Mouse (Mus musculus) heart, postnatal 36 days (tissue): Measurements from ENCODE around the gene Fut1. TPM values are rescaled to one million over a fixed set of nuclear protein-coding genes. Genes with fewer than 3 reads are reported as not detected.

Experiments
- DNase-seq, 2 experiments: peaks; one replicate each; pipeline ENCODE4 v3.0.0; 2021 to 2022
- intact Hi-C: fragments of 180-260 bp; cut with DNase I; formaldehyde crosslinking; loops from one replicate; pipeline ENCODE4 v1.15.1; 2025
- total RNA-seq, 2 experiments: library from RNA; stranded (reverse); gene quantifications; 2 replicates each; pipeline ENCODE4 v1.2.3; 2021

Fut1 gene
- total RNA-seq, 2 experiments from 2014 or later = not detected

DNA sequence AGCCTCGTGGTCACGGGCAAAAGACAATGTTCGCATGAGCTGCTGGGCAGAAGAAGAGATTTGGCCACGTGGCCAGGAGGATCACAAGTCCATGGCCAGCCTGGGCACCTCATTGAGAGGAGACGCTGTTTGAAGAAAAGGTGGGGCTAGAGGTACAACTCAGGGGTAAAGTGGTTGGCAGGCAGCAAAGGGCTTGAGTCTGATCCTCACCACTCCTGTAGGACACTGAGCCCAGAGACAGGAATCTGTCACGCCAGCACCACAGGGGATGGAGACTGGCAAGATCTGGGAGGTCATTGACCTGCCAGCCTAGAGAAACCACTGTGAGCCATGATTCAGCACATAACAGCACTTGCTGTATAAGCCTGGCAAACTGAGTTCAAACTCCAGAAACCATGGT lies 19.6 kb upstream of the Fut1 start:
- DNase-seq = no peak
- intact Hi-C loops = no loop called here

DNA sequence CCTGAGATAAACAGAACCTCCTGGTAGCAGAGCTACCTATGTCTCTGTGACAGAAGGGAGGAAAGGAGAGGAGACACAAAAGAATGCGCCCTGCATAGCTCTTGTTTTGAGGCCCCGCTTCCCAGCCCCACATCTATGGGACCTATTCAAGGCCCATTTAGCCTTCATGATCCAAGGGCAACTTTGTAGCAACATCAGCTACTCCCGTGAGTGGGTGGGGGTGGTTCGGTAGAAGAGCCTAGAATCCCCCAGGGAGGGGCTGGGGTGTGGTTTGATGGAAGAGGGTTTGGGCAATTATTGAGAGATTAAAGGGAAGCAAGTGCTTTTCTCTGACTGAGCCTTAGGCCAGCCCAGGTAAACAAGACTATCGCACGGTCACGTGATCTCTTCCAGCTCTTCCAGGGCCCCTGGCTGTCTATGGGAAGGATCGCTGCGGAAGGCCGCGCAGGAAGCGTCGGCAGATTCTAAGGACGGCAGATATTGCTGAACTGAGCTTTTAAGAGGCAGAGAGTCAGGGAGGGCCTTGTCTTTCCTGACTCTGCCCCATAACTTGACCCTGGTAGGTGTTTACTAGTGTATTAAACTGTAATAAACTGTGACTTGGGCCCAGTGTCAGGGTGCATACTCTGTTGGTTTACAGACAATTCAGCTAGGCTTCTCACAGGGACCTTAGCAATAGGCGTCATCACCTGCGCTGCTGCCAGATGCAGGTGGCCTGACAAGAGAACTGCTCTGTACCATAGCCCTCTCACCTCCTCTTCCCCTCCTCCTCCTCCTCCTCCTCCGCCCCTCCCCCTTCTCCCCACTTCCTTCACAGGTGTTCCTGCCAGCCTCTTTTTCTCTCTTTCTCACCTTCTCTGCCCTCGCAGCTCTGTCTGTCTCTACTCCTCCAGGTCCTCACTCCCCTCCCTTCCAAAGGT lies 17.9 kb upstream of the Fut1 start:
- DNase-seq = no peak
- intact Hi-C loops = no loop called here

DNA sequence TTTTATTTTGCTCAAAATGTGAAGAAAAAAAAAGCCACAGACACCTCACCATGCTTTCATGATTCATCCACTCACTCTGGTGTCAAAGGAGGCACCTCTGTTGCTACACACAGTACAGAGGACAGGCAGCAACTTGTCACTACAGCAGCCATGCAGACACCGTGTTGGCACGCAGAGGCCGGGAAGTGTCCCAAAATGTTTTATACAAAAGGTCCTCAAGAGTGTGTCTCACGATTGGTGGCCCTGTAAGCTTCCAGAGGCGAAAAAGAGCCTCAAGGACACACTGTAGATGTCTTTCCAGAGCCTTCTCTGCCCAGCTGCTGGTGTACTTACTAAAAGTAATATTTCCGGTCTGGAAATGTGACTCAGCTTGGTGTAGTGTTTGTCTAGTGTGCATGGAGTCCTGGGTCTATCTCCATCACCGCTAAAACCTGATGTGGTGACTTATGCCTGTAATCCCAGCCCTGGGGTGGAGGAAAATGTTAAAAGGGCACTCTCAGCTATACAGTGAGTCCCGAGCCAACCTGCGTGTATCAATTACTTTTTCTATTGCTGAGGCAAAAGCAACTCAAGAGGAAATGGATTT lies 11.3 kb upstream of the Fut1 start:
- intact Hi-C loops = no loop called here
- no peak for DNase-seq

DNA sequence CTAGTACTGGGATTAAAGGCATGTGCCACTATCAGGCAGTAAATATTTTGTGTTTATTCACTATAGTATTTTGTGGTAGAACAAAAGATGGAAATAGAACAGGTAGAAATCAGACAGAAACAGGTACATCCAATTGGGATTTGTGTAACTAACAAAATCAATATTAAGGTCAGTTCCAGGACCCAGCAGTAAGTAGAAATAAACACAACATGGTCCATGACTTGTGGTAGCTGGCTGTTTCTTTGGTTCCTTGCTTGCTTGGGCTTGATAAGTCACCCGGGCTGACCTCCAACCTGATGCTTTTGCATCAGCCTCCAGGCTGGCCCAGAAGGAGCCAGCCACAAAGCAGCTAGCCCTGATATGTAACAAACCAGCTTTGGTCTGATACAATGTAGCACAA lies 7.6 kb upstream of the Fut1 start:
- intact Hi-C loops = no loop called here
- DNase-seq = no peak

DNA sequence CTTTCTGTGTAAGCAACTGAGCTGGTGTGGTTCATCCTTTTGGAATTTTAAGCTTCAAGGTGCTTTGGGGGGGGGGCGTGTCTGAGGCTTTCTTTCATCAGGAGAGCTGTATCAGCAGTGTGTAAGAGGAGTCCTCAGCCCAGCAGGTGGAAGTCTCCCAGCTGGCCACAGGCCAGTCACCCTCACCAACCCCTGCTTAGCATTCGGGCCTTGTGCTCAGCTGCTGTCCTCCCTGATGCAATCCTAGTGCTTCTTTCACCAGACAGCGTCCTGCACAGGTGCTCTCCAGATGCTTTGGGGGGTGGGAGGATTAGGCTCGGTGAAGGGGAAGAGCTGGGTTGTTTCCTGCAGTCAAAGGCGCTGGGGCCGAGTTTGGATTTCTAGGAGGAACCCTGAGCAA lies 812 bp upstream of the Fut1 start:
- no peak for DNase-seq
- intact Hi-C loops = no loop called here

DNA sequence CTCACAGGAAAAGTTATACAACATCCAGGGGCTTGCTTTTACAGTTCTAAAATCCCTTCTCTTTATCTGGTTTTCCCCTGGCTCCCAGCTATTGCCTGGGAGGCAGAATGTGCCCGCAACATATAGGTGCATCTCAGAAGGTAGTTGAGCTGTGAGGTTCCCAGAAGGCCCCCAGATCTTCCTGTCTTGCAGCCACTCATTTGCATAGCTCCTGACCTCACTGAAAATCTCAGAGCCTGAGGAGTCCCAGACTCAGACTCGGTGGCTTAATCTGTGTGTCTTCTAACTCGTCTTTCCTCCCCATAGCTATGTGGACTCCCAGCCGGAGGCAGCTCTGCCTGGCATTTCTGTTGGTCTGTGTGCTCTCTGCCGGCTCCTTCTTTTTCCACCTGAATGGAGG lies 1.2 kb downstream of the Fut1 start:
- intact Hi-C loops = no loop called here
- no peak for DNase-seq

DNA sequence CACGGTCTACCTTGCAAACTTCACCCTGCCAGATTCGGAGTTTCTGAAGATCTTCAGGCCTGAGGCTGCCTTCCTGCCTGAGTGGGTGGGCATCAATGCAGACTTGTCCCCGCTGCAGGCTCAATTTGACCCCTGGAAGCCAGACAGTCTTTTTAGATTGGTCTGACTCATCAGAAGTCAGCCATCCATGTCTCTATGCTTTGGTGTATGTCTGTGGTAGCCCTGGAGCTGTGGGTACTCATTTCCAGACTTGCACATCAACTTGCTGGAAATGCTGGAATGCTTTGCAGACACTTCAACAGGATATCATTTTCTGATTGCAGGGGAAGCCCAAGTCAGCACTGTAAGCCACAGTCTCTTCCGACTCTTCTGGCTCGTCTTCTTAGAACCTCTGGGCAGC lies 2.5 kb downstream of the Fut1 start:
- no peak for DNase-seq
- intact Hi-C loops = no loop called here

DNA sequence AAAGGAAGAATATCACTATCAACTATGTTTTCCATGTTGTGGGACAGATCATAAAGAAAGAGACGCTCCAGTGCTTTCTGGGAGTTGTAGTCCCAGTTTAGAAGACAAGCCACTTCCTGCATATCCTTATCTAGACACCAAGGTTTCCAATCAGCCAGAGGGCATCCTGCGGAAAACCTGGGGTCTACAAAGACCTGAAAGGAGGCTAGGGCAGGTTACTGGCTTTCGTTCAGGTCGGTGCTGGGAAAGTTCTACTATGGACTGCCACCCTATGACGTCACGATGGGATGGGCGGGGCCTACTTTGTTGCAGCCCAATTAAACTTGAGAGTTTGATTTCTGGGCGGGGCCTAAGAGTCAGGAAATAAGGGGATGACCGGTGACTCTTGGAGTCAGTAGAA lies 4.4 kb downstream of the Fut1 start, which contains the start of gene Izumo1:
Izumo1 (plus strand) TSS at position 369 of the 400 bp plus-strand sequence.
- intact Hi-C loops = no loop called here
- DNase-seq = peak in 1 of 2 experiments; percentile 58

DNA sequence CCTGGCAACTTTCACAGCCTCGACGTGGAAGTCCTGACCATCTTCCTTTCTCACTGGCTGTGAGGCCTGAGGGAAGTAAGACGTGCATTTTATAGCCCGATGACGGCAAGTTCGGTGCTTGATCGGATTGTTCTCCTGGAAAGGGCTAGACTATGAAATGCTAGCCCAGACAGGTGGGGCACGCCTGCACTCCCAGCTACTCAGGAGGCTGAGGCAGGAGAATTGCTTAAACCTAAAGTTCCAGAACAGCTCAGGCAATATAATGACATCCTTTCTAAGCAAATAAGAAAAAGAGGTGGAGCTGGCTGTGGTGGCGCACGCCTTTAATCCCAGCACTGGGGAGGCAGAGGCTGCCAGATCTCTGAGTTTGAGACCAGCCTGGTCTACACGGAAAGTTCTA lies 6.4 kb downstream of the Fut1 start:
- intact Hi-C loops = no loop called here
- DNase-seq = no peak

DNA sequence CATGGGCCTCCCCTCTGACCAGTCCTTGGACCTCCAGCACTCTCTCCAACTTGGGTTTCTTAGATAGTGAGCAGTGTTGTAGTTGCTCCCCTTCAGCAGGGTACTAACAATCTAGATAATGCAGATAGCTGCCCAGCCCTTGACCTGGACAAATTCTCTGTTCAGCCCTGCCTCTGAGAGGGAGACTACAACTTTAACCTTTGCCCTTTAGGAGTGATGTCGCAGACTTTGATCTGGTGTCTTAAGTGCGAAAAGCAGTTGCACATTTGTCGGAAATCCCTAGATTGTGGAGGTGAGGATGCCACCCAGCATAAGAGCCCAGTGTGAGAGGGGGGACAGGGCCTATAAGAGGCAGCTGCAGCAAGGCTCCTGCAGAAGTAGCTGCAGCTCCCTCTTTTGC lies 7.6 kb downstream of the Fut1 start:
- intact Hi-C loops = loop anchor here (5.0 kb wide), 1 partner anchor 32 kb away; no protein-coding TSS in a partner anchor
- DNase-seq = no peak

DNA sequence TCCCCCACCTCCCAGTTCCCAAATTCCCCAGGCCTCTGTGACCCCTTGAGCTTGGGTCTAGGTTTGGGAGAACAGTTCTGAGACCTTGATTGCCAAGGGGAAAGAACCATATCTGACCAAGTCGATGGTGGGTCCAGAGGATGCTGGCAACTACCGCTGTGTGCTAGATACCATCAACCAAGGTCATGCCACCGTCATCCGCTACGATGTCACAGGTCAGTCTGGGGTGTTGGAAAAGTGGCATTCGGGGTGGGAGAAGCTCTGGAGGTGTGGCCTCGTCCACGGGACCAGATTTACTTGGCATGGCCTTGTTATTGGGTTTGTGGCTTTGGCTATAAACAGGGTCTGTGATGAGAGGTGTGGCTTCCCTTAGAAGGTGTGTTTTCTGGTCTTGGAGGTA lies 8.4 kb downstream of the Fut1 start:
- intact Hi-C loops = loop anchor here (5.0 kb wide), 1 partner anchor 33 kb away; no protein-coding TSS in a partner anchor
- no peak for DNase-seq

DNA sequence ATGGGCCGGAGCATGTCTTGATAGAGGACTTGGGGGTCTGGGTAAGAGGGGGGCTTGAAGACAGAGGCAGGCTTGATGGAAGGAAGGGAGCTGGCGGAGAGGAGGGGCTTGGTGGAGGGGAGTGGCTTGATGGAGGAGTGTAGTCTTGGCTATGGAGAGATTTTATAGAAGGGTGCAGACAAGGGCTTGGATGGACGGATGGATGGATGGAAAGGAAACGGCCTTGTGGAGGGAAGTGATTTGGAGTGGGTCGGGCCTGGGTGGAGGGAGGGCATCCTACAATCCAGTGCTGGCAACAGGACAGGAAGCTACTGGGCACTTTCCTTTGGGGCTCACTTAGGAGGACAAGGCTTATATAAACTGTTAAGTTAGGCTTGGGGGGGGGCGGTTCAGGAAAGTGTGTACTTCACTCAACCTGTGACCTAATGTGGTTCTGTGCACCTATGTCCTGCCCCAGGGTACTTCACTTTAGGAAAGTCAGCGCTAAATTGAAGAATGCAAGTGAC lies 9.5 kb downstream of the Fut1 start:
- no peak for DNase-seq
- intact Hi-C loops = loop anchor here (5.0 kb wide), 1 partner anchor 34 kb away; no protein-coding TSS in a partner anchor

DNA sequence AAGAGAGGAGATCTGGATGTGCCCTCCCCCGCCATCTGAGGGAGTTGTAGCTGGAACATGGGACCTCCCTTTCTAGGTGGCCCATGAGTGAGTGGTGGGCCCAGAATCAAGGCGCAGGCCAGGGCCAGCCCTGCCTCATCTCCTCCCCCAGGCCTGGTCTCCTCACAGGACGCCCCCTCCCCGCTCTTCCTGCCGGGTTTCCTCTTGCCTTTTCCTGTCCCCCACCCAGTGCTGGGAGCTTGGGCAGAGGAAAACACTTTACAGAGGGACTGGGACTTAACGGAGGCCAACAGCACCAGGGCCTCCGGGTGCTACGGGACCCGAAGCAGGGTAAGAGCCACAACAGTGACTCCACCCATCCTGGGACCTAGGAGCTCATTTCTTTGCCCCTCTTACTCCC lies 10.2 kb downstream of the Fut1 start, which contains the start of gene Rasip1:
Rasip1 (plus strand) TSS at position 228 of the 400 bp plus-strand sequence.
- peak; percentile 60 to 62 for DNase-seq
- intact Hi-C loops = loop anchor here (5.0 kb wide), 1 partner anchor 35 kb away; no protein-coding TSS in a partner anchor

DNA sequence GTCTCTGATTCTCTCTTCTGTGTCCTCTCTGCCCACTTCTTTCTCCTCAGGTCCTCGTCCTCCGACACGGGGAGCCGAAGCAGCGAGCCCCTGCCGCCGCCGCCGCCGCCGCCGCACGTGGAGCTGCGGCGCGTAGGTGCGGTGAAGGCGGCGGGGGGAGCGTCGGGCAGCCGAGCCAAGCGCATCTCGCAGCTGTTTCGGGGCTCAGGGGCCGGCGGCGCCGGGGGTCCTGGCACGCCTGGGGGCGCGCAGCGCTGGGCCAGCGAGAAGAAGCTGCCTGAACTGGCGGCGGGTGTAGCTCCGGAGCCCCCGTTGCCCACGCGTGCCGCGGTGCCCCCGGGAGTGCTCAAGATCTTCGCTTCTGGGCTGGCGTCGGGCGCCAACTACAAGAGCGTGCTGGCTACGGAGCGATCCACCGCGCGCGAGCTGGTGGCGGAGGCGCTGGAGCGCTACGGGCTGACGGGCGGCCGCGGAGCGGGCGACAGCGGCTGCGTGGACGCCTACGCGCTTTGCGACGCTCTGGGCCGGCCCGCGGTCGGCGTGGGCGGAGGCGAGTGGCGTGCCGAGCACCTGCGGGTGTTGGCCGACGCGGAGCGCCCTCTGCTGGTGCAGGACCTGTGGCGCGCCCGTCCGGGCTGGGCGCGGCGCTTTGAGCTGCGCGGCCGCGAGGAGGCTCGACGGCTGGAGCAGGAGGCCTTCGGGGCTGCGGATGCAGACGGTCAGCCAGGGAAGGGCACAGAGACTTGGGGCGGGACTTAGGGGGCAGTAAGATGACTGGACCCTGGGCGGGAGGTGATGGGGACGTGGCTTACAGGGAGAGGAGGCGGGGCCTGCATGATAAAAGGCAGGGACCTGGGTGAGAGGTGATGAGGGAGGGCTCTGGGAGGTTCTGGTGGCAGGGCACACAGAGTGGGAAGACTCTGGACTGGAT lies 11.5 kb downstream of the Fut1 start:
- intact Hi-C loops = loop anchor here (5.0 kb wide), 1 partner anchor 36 kb away; no protein-coding TSS in a partner anchor
- peak; percentile 90 to 94 for DNase-seq

DNA sequence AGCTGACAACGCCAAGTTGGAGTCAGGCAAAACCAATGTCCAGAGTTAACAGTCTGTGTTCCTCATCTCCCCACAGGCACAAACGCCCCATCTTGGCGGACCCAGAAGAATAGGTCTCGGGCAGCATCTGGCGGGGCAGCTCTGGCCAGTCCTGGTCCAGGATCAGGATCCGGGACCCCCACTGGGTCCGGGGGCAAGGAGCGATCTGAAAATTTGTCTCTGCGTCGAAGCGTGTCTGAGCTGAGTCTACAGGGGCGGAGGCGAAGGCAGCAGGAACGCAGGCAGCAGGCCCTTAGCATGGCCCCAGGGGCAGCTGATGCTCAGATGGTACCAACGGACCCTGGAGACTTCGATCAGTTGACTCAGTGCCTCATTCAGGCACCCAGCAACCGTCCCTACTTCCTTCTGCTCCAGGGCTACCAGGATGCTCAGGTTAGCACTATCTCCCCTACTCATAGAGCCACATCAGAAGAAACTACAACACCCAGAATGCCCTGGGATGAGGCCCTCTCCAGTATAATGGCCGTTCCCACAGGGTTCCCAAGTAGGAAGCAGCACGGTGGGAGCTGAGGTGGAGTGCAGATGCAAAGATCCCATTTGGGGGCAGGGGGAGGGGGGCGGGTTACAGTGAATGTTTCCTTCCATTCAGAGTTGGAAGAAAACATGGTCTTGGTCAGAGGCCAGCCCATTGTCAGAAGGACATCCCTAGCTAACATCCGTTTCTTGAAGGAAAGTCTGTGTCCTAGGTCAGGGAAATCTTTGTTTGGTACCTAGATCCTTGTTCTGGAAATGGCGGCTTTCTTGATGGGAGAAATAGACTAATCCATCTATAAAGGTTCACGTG lies 13.2 kb downstream of the Fut1 start:
- no peak for DNase-seq
- intact Hi-C loops = loop anchor here (1.0 kb wide), 1 partner anchor 52 kb away; no protein-coding TSS in a partner anchor

DNA sequence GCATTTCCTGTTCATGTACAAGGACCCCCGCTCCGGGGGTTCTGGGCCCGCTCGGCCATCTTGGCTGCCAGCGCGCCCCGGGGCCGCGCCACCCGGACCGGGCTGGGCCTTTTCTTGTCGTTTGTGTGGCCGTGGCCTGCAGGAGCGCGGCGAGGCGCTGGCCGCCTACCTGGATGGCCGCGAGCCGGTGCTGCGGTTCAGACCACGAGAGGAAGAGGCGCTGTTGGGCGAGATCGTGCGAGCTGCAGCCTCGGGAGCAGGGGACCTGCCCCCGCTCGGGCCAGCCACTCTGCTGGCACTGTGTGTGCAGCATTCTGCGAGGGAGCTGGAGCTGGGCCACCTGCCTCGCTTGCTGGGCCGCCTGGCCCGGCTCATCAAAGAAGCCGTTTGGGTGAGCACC lies 15.4 kb downstream of the Fut1 start:
- intact Hi-C loops = no loop called here
- peak in 1 of 2 experiments; percentile 28 for DNase-seq

DNA sequence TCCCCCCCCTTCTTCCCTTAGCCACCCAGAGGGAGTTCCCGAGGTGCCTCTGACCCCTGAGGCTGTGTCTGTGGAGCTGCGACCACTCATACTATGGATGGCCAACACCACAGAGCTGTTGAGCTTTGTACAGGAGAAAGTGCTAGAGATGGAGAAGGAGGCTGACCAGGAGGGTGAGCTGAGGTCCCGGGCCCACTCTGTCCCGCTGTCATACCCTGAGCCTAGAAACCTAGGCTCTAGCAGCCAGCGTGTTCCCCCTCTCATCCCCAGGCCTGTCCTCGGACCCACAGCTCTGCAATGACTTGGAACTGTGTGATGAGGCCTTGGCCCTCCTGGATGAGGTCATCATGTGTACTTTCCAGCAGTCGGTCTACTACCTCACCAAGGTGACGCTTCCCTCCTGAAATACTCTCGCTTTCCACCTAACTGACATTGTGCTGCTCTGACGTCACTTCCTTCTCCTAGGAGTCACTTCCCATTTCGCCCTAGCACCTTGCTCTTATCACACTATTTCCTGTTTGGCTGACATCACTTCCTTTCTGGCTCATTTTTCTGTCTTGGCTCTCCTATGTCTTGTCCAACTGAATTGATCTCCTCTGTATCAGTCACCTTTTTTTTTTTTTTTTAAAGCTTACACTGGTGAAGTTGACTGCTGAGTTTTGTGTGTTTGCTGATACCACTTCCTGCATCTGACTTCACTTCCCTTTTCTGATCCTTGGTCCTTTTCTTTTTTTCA lies 18.0 kb downstream of the Fut1 start:
- DNase-seq = peak in 1 of 2 experiments; percentile 33
- intact Hi-C loops = no loop called here
